Mouse (Mus musculus) heart, embryonic 14.5 days (tissue): ENCODE results near the gene Popdc2. TPM values are rescaled to one million over a fixed set of nuclear protein-coding genes. Genes with fewer than 3 reads are reported as not detected.
A peak's percentile ranks its signal among the peaks of the same experiment; 100 is the strongest.
"Not testable (repeated sequence)": the region's sequence is repeated elsewhere in the genome, so short reads cannot be mapped to it uniquely, and the experiment has no call there.

Experiments used
- ATAC-seq: fragments of 200-750 bp; cut with Nextera tagmentation; 2 replicates; pipeline ENCODE4 v1.8.0; 2017; ENCODE audit warnings: low read depth, moderate TSS enrichment; ENCODE audit not compliant: insufficient number of reproducible peaks, insufficient read depth, low FRiP score
- H3K27ac ChIP-seq, 2 experiments: fragments of 200-500 bp in 1 of 2; fragments of 300-500 bp in 1 of 2; sonication (generic) in 1 of 2; replicated peaks in 1 of 2; 2 replicates each; pipeline ENCODE4 v1.5.1; 2012 to 2014; ENCODE audit warnings: low read depth in 2 of 2, low read length in 2 of 2, control low read depth in 1 of 2, mild to moderate bottlenecking in 1 of 2, mixed read lengths in 1 of 2; ENCODE audit not compliant: control insufficient read depth in 1 of 2, insufficient read depth in 1 of 2
- H3K27me3 ChIP-seq: fragments of 300-500 bp; sonication (generic); 2 replicates; pipeline ENCODE4 v1.6.1; 2014; ENCODE audit warnings: mild to moderate bottlenecking, low read length, control low read depth; ENCODE audit not compliant: control insufficient read depth, insufficient read depth
- H3K36me3 ChIP-seq: fragments of 300-500 bp; sonication (generic); 2 replicates; pipeline ENCODE4 v1.6.1; 2014; ENCODE audit warnings: mild to moderate bottlenecking, control low read depth, low read length, mixed read lengths; ENCODE audit not compliant: control insufficient read depth, insufficient read depth
- H3K4me1 ChIP-seq, 2 experiments: fragments of 200-500 bp in 1 of 2; fragments of 300-500 bp in 1 of 2; sonication (generic) in 1 of 2; 2 replicates each; pipeline ENCODE4 v1.6.1; 2012 to 2014; ENCODE audit warnings: low read length in 2 of 2, control low read depth in 1 of 2, mixed read lengths in 1 of 2; ENCODE audit not compliant: control insufficient read depth in 2 of 2, insufficient read depth in 2 of 2
- H3K4me2 ChIP-seq: fragments of 300-500 bp; sonication (generic); 2 replicates; pipeline ENCODE4 v1.6.1; 2014; ENCODE audit warnings: mild to moderate bottlenecking, low read length
- H3K4me3 ChIP-seq, 2 experiments: fragments of 200-500 bp in 1 of 2; fragments of 300-500 bp in 1 of 2; sonication (generic) in 1 of 2; 2 replicates each; pipeline ENCODE4 v1.5.1; 2012 to 2014; ENCODE audit warnings: low read length in 2 of 2, mild to moderate bottlenecking in 2 of 2, control low read depth in 1 of 2, low read depth in 1 of 2, moderate library complexity in 1 of 2; ENCODE audit not compliant: control insufficient read depth in 1 of 2, insufficient read depth in 1 of 2
- H3K9ac ChIP-seq: fragments of 300-500 bp; sonication (generic); 2 replicates; pipeline ENCODE4 v1.6.1; 2014; ENCODE audit warnings: mild to moderate bottlenecking, low read length
- H3K9me3 ChIP-seq: fragments of 300-500 bp; sonication (generic); 2 replicates; pipeline ENCODE4 v1.6.1; 2016; ENCODE audit warnings: low read length, control low read depth; ENCODE audit not compliant: control insufficient read depth
- WGBS: fragments of 180-500 bp; shearing (Covaris S2); extraction: QIAGEN DNeasy Blood & Tissue Kit; methylation state at CpG from one replicate; pipeline ENCODE4 v1.1.7; 2014; 5-methylcytosine and 5-hydroxymethylcytosine counted together
- polyA plus RNA-seq: library from polyadenylated mRNA; unstranded; fragments of >200 nt; fragmentation: Nextera tagmentation; extraction: Ambion mirVana; gene quantifications from 2 replicates; pipeline ENCODE4 v1.2.1, GENCODE M21; 2014

The Popdc2 gene
- polyA plus RNA-seq, 1 experiment from 2014 or later: 364 TPM

GRCm38 (mm10) chr16:38338077-38338476 lies 23.9 kb upstream of the Popdc2 start:
- H3K36me3 ChIP-seq, H3K9me3 ChIP-seq, H3K9ac ChIP-seq, H3K27ac ChIP-seq, ATAC-seq, H3K4me2 ChIP-seq, H3K27me3 ChIP-seq, H3K4me3 ChIP-seq, H3K4me1 ChIP-seq: not testable (repeated sequence)
- WGBS: 78% methylated on average over 4 of the region's 4 CpGs

GRCm38 (mm10) chr16:38341396-38342324 lies 20.3 kb upstream of the Popdc2 start, which contains the start of gene Maats1:
Gene Maats1 (minus strand): TSS chr16:38342143.
- WGBS: 13% methylated on average over 30 of the region's 30 CpGs
- Histone ChIP-seq H3K4me2 (peak within 1 kb of the TSS; percentile 70), H3K36me3 (no peaks in the 10 kb centered on the region), H3K4me3 (peak within 1 kb of the TSS; percentile 32 to 33), H3K27me3 (no peaks in the 10 kb centered on the region), H3K27ac (no peak within 1 kb of the TSS), H3K9ac (peak within 1 kb of the TSS; percentile 59), H3K9me3 (0 out of 2 replicates have a peak, but pooled peaks cover 4% of the 10 kb centered on the region), H3K4me1 (peaks cover 3 to 16% of the 10 kb centered on the region in 2 experiments)
- peak; percentile 59 for ATAC-seq

DNA sequence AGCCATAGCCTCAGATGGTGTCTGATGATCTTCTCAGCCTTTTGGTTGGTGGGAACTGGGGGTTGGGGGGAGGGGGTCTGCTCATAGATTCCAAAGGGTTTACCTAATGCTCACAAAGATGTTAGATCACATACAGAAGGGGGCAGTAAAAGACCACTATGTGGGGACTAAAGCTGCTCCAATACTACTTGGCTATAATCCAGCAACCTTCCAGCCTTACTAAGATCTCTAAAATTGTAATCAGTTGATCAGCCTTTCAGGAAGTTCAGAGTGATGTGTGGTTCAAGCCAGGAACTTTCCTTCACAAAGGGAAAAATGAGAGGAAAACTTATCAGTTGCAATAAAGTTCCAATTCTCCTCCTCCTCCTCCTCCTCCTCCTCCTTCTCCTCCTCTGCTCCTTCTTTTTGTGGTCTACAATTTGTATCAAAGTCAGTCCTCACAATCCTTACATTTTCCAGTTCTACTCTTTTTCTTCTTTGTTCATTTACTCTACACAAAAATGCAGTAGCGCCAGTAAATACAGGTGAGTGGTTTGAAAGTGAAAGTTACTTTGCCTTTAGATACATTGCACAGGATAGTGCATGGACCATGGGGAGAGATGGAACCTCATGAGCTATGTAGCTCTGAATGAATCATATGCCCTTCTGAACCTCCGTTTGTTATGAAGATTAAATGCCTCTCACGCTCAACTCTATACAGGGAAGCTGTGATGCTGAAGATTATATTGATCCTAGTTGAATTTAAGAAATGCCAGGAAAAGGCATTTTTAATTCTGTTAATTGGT lies 16.9 kb upstream of the Popdc2 start:
- no peak overlapping the region for H3K9ac ChIP-seq
- no peaks in the 10 kb centered on the region for H3K9me3 ChIP-seq
- peaks cover 6 to 36% of the 10 kb centered on the region in 2 experiments for H3K4me1 ChIP-seq
- H3K27ac ChIP-seq: no peak overlapping the region
- peaks cover 13% of the 10 kb centered on the region for H3K36me3 ChIP-seq
- no peak for ATAC-seq
- H3K4me3 ChIP-seq: no peak overlapping the region
- 72% methylated on average over 3 of the region's 3 CpGs for WGBS
- H3K4me2 ChIP-seq: 0 out of 2 replicates have a peak overlapping the region, but pooled peaks have one; percentile 6
- no peaks in the 10 kb centered on the region for H3K27me3 ChIP-seq

GRCm38 (mm10) chr16:38346529-38347325 lies 15.3 kb upstream of the Popdc2 start, which contains the start of the genes Cox17 and Gm21987:
Gene Cox17 (plus strand): TSS chr16:38346991.
Gene Gm21987 (plus strand): TSS chr16:38347040.
- whole genome bisulfite sequencing: 3% methylated on average over 35 of the region's 35 CpGs
- Histone ChIP-seq H3K4me3 (peak within 1 kb of the TSS; percentile 71 to 95), H3K4me1 (peaks cover 9 to 48% of the 10 kb centered on the region in 2 experiments)

DNA sequence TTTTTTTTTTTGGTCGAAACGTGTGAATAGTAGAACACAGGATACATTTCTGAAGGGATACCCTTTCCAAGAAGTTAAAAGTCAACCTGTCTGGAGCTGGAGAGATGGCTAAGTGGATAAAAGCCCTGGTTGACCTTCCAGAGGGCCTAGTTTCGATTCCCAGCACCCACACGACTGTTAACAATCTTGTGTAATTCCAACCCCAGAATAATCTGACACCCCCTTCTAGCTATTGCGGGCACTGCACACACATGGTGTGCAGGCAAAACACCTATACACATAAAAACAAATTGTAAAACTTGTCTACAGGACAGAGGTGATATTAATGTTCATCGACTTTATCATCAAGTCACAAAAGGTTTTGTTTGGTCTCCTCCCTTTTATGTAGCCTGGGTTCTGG lies 14.4 kb upstream of the Popdc2 start:
- Histone ChIP-seq H3K9ac (peak overlapping the region; percentile 90), H3K9me3 (no peaks in the 10 kb centered on the region), H3K27ac (peak overlapping the region in 1 of 2 experiments; percentile 96; a peak in 1 of 4 replicates), H3K4me1 (peaks cover 14 to 53% of the 10 kb centered on the region in 2 experiments), H3K4me2 (peak overlapping the region; percentile 83), H3K27me3 (no peaks in the 10 kb centered on the region), H3K4me3 (peak overlapping the region; percentile 4 to 71; a peak in 3 of 4 replicates), H3K36me3 (peaks cover 34% of the 10 kb centered on the region)
- no peak for ATAC-seq
- WGBS: 52% methylated on average over 6 of the region's 6 CpGs

More at GRCm38 (mm10) chr16:38346529-38347325, 15.3 kb upstream of the Popdc2 start, which contains the start of the genes Cox17 and Gm21987:
- H3K4me2 ChIP-seq: peak within 1 kb of the TSS; percentile 83
- H3K27me3 ChIP-seq: no peaks in the 10 kb centered on the region
- ATAC-seq: peak; percentile 79
- peaks cover 28% of the 10 kb centered on the region for H3K36me3 ChIP-seq
- H3K27ac ChIP-seq: peak within 1 kb of the TSS; percentile 94 to 96
- peak within 1 kb of the TSS; percentile 90 for H3K9ac ChIP-seq
- H3K9me3 ChIP-seq: no peaks in the 10 kb centered on the region

DNA sequence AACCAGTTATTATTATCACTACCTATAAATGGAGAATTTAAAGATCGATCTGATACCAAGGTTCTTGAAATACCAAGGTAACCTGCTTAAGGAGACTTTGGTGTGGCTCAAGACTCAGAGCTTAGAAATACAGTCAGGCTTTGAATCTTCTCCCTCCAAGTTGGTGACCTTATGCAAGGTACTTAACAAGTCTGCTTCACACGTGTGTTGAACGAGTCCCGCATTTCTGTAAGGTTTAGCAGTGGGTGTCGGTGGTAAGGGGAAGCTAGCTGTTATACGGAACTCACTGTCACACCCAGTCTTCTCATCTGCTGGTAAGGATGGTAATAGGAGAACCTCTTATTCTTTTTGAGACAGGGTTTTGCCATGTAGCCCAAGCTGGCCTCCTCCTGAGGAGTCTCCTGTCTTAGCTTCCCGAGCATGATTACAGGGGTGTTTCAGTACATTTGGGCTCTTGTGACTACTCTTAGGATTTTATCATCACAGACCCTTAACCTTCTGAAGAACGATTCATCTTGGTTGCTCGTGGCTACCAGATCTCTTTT lies 13.7 kb upstream of the Popdc2 start:
- ATAC-seq: no peak
- Histone ChIP-seq H3K9me3 (no peaks in the 10 kb centered on the region), H3K4me3 (peak overlapping the region in 1 of 2 experiments; percentile 71; a peak in 1 of 4 replicates), H3K36me3 (peaks cover 36% of the 10 kb centered on the region), H3K27me3 (no peaks in the 10 kb centered on the region), H3K9ac (peak overlapping the region; percentile 90), H3K27ac (no peak overlapping the region), H3K4me2 (peak overlapping the region; percentile 83), H3K4me1 (peaks cover 14 to 57% of the 10 kb centered on the region in 2 experiments)
- 68% methylated on average over 9 of the region's 9 CpGs for WGBS
